Mouse (Mus musculus) CH12.LX (cell line): ENCODE data around the gene Lrrk2.

Experiments
- CTCF ChIP-seq, 2 experiments: IDR thresholded peaks in 1 of 2; conservative IDR thresholded peaks in 1 of 2; 2 replicates each; pipeline ENCODE4 v1.5.1; 2011 to 2012; ENCODE audit warnings: low read depth in 2 of 2, low read length in 2 of 2, improper control_type of control experiment in 1 of 2, inconsistent platforms in 1 of 2, mild to moderate bottlenecking in 1 of 2, moderate library complexity in 1 of 2
- GABPA ChIP-seq: IDR thresholded peaks from 2 replicates; pipeline ENCODE4 v1.6.1; 2012; ENCODE audit warnings: low read depth, low read length, improper control_type of control experiment, inconsistent platforms; ENCODE audit not compliant: insufficient replicate concordance
- HCFC1 ChIP-seq: IDR thresholded peaks from 2 replicates; pipeline ENCODE4 v1.6.1; 2012; ENCODE audit warnings: low read depth, mild to moderate bottlenecking, inconsistent platforms, low read length, improper control_type of control experiment

DNA sequence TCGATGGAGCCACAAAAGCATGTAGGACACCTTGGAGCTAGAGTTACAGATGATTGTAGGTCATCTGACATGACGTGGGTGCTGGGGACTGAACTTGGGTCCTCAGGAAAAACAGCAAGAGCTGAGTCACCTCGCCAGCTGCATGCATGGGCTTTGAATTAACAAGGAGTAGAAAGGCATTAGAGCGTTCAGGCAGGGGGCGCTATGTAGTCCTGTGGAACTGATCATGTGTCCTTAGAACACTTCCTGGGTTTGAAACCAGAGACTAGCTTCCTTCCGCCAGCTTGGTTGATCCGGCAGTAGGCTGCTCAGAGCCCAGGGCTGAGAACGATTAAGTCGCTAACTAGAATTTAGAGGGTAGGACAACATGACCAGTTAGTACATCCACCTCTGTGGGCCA, 106.2 kb downstream of the Lrrk2 start:
- no peak for TF ChIP-seq CTCF (conservative IDR thresholded peaks at IDR 0.05 in 1 of 2, IDR thresholded peaks at IDR 0.05 in 1 of 2; ENCODE audit: low read depth in 2 of 2, low read length in 2 of 2)
- TF ChIP-seq HCFC1, result no peak
- no peak for TF ChIP-seq GABPA
